Mouse (Mus musculus): ENCODE data around the gene Slc25a43.

GRCm38 (mm10) chrX:36815022-36815421, 71.6 kb downstream of the Slc25a43 start:
- TF ChIP-seq CTCF (IDR thresholded peaks at IDR 0.05; ENCODE audit: control insufficient read depth, insufficient read depth, insufficient replicate concordance, low read depth, low read length) (no peak), POLR2A (IDR thresholded peaks at IDR 0.05; ENCODE audit: control insufficient read depth, low read depth, low read length) (no peak)

Data from testis, adult 2 months (tissue).